13 mouse cellular contexts compared by ENCODE assay signal in genomic region chr4:125495477-125495876, GRCm38 (mm10). TPM values are rescaled to one million over a fixed set of nuclear protein-coding genes. Genes with fewer than 3 reads are reported as not detected.
DNase-seq lines count a peak whose midpoint lies in the region; ATAC-seq lines count a peak whose summit lies in the region.
"Had no signal": no experiment of that assay in that cellular context is flagged by ENCODE, and none has a peak within 500 bp of the region (broad histone marks: within the 10 kb centered on the region; RNA-seq: fewer than 3 reads in every experiment).

No protein-coding gene starts in this region.

- ATAC-seq in hindbrain, embryonic 15.5 days (ENCODE audit: low FRiP score, low read depth), result no peak

- peak overlapping the region; percentile 78 for H3K4me2 ChIP-seq in hindbrain, embryonic 15.5 days
- H3K4me2 ChIP-seq: limb, embryonic 13.5 days had no signal

- H3K27me3 ChIP-seq in hindbrain, embryonic 15.5 days, result peaks cover 39% of the 10 kb centered on the region

- H3K4me1 ChIP-seq in hindbrain, embryonic 15.5 days (replicated peaks), result peaks cover 75% of the 10 kb centered on the region

- H3K4me3 ChIP-seq in hindbrain, embryonic 15.5 days, result no peak overlapping the region
- H3K4me3 ChIP-seq: limb, embryonic 13.5 days had no signal

- no peaks in the 10 kb centered on the region for H3K36me3 ChIP-seq in hindbrain, embryonic 15.5 days
- H3K36me3 ChIP-seq: limb, embryonic 13.5 days had no signal

- H3K27ac ChIP-seq in hindbrain, embryonic 15.5 days (replicated peaks), result 0 out of 2 replicates have a peak overlapping the region, but pooled peaks have one; percentile 12
- H3K27ac ChIP-seq: limb, embryonic 13.5 days had no signal

- H3K9me3 ChIP-seq in hindbrain, embryonic 15.5 days, result no peaks in the 10 kb centered on the region
- H3K9me3 ChIP-seq: limb, embryonic 13.5 days had no signal

- no peak overlapping the region for H3K9ac ChIP-seq in hindbrain, embryonic 15.5 days
- H3K9ac ChIP-seq: limb, embryonic 13.5 days had no signal

- 26% methylated on average over 8 of the region's 8 CpGs for WGBS in hindbrain, embryonic 15.5 days

- DNase-seq in adrenal gland, adult 2 months, result peak; percentile 18
- DNase-seq in adrenal gland, postnatal 10 days, result no peak
- DNase-seq in layer of hippocampus, postnatal 36 days, result peak; percentile 18 to 25
- DNase-seq in layer of hippocampus, postnatal 25 days (ENCODE audit: extremely low spot score in 1 of 2, low spot score in 1 of 2), result no peak
- DNase-seq in ZHBTc4 (ENCODE audit: low read depth, low spot score), result peak; percentile 68
- no peak for DNase-seq in right cerebral cortex, postnatal 10 days (ENCODE audit: low spot score in 2 of 2)
- no peak for DNase-seq in right cerebral cortex, postnatal 25 days
- DNase-seq: gastrocnemius, postnatal 36 days; kidney, postnatal 4 days; lung, postnatal 36 days had no signal

RNA-seq across cellular contexts. Expression of gene Grik3, which starts 5.0 kb away (rescaled TPM):
- total RNA-seq in adrenal gland, adult 2 months (2021), result under 1 TPM; 0.35 to 0.37 TPM
- 0.26 and 0.30 TPM in 2 replicates for polyA plus RNA-seq in adrenal gland, adult 2 months (2012; rRNA removed)
- total RNA-seq in adrenal gland, postnatal 10 days (2021), result under 1 TPM; 0.15 to 0.21 TPM
- 10 to 100 TPM; 21.7 to 25.5 TPM for total RNA-seq in layer of hippocampus, postnatal 36 days (2021)
- total RNA-seq in layer of hippocampus, postnatal 25 days (2021), result 10 to 100 TPM; 22.5 to 22.7 TPM
- 5.4 and 5.5 TPM in 2 replicates for polyA plus RNA-seq in hindbrain, embryonic 15.5 days (2015; fragmentation: Nextera tagmentation; extraction: Ambion mirVana)
- total RNA-seq: hematopoietic stem cell, adult 5-6 weeks had no signal

Comparison
In these comparisons a context has a peak if more than half of its experiments do, and no peak if none do; other contexts are left out.
1. DNase-seq: peak in adrenal gland, adult 2 months (single experiment), layer of hippocampus, postnatal 36 days (2 of 2) and ZHBTc4 (single experiment); none in adrenal gland, postnatal 10 days (single experiment), layer of hippocampus, postnatal 25 days (0 of 2), right cerebral cortex, postnatal 10 days (0 of 2) and right cerebral cortex, postnatal 25 days (single experiment).
2. RNA of gene Grik3, which starts 5.0 kb away (total RNA-seq): 21.7 to 25.5 TPM in layer of hippocampus, postnatal 36 days and 22.5 to 22.7 TPM in layer of hippocampus, postnatal 25 days; 0.35 to 0.37 TPM in adrenal gland, adult 2 months and 0.15 to 0.21 TPM in adrenal gland, postnatal 10 days; every median in the first group is over 10 times any median in the second.